Mouse (Mus musculus) liver, adult 2 months (tissue): ENCODE results near the gene Cpa2. TPM values are rescaled to one million over a fixed set of nuclear protein-coding genes. Genes with fewer than 3 reads are reported as not detected.
A peak's percentile ranks its signal among the peaks of the same experiment; 100 is the strongest.

Experiments
- DNase-seq: peaks from one replicate; pipeline ENCODE4 v3.0.0-alpha.2; 2011; ENCODE audit warnings: low read depth, low spot score; ENCODE audit errors: extremely low read depth
- H3K27ac ChIP-seq: fragments of 200-500 bp; replicated peaks from 2 replicates; pipeline ENCODE4 v1.5.1; 2012; ENCODE audit warnings: low read depth, mild to moderate bottlenecking, control low read depth, inconsistent platforms, low read length; ENCODE audit not compliant: insufficient read depth
- H3K27me3 ChIP-seq: fragments of 200-500 bp; 2 replicates; pipeline ENCODE4 v1.6.1; 2012; ENCODE audit warnings: mild to moderate bottlenecking, moderate library complexity, low read length, inconsistent platforms; ENCODE audit not compliant: control insufficient read depth, insufficient read depth
- H3K36me3 ChIP-seq: fragments of 200-500 bp; 2 replicates; pipeline ENCODE4 v1.6.1; 2012; ENCODE audit warnings: low read length, inconsistent platforms; ENCODE audit not compliant: control insufficient read depth, insufficient read depth
- H3K4me1 ChIP-seq: fragments of 200-500 bp; 2 replicates; pipeline ENCODE4 v1.6.1; 2011; ENCODE audit warnings: low read length; ENCODE audit not compliant: control insufficient read depth, insufficient read depth
- H3K4me3 ChIP-seq: fragments of 200-500 bp; 2 replicates; pipeline ENCODE4 v1.5.1; 2011; ENCODE audit warnings: low read depth, mild to moderate bottlenecking, control low read depth, low read length, moderate library complexity; ENCODE audit not compliant: insufficient read depth
- H3K79me2 ChIP-seq: fragments of 200-500 bp; 2 replicates; pipeline ENCODE4 v1.6.1; 2012; ENCODE audit warnings: inconsistent platforms, mild to moderate bottlenecking, low read length, moderate library complexity; ENCODE audit not compliant: control insufficient read depth, insufficient read depth
- H3K9ac ChIP-seq: fragments of 200-500 bp; 2 replicates; pipeline ENCODE4 v1.6.1; 2012; ENCODE audit warnings: low read depth, mild to moderate bottlenecking, control low read depth, inconsistent platforms, low read length
- CTCF ChIP-seq: fragments of 200-500 bp; IDR thresholded peaks from 2 replicates; pipeline ENCODE4 v1.5.1; 2011; ENCODE audit warnings: low read depth, low read length, control low read depth
- POLR2A ChIP-seq: fragments of 200-500 bp; IDR thresholded peaks from 2 replicates; pipeline ENCODE4 v1.6.1; 2011; ENCODE audit warnings: low read length, control low read depth; ENCODE audit not compliant: insufficient read depth; ENCODE audit errors: extremely low read depth
- WGBS: fragments of 180-500 bp; shearing (Covaris S2); methylation state at CpG from one replicate; pipeline ENCODE4 v1.1.7; 2018; 5-methylcytosine and 5-hydroxymethylcytosine counted together
- polyA plus RNA-seq: library from polyadenylated mRNA; depleted of rRNA; stranded (reverse); fragments of >200 nt; gene quantifications from 2 replicates; pipeline ENCODE4 v1.2.3, GENCODE M21; 2012; rRNA removed
- total RNA-seq: library from RNA; depleted of rRNA; stranded (reverse); fragments of >200 nt; gene quantifications from 2 replicates; pipeline ENCODE4 v1.2.3, GENCODE M21; 2014; rRNA removed

Cpa2 gene
- total RNA-seq, result 6.5 and 32.6 TPM in 2 replicates
- polyA plus RNA-seq, result 0.12 TPM in 1 of 2 replicates, not detected in the other

GRCm38 (mm10) chr6:30541009-30541799, at the start of gene Cpa2:
Gene Cpa2, plus strand, starts transcription at chr6:30541582.
- no peak within 1 kb of the TSS for H3K9ac ChIP-seq
- no peak for DNase-seq
- TF ChIP-seq CTCF (no peak), POLR2A (no peak)
- WGBS, result 61% methylated on average over 11 of the region's 11 CpGs
- H3K27me3 ChIP-seq, result no peaks in the 10 kb centered on the region
- no peaks in the 10 kb centered on the region for H3K79me2 ChIP-seq
- no peak within 1 kb of the TSS for H3K27ac ChIP-seq
- no peak within 1 kb of the TSS for H3K4me3 ChIP-seq
- no peaks in the 10 kb centered on the region for H3K4me1 ChIP-seq
- H3K36me3 ChIP-seq, result no peaks in the 10 kb centered on the region

- Histone ChIP-seq H3K4me3 (no peak overlapping the region), H3K36me3 (peaks cover 44% of the 10 kb centered on the region), H3K27ac (no peak overlapping the region), H3K4me1 (no peaks in the 10 kb centered on the region), H3K79me2 (no peaks in the 10 kb centered on the region), H3K27me3 (no peaks in the 10 kb centered on the region), H3K9ac (no peak overlapping the region)
- TF ChIP-seq CTCF, result no peak
- TF ChIP-seq POLR2A, result no peak
- peak; percentile 6 for DNase-seq
- WGBS, result 71% methylated on average over 3 of the region's 3 CpGs
These were observed 42.3 kb upstream of the Cpa2 start for GRCm38 (mm10) chr6:30499049-30499448.

- Histone ChIP-seq H3K4me1 (peaks cover 3% of the 10 kb centered on the region; the same call in 1 of the 2 replicates), H3K4me3 (peak overlapping the region; percentile 65), H3K9ac (peak overlapping the region; percentile 71), H3K27ac (peak overlapping the region; percentile 71; the same call in 1 of the 2 replicates), H3K27me3 (no peaks in the 10 kb centered on the region), H3K36me3 (peaks cover 10% of the 10 kb centered on the region; the same call in 1 of the 2 replicates), H3K79me2 (no peaks in the 10 kb centered on the region)
- no peak for DNase-seq
- no peak for TF ChIP-seq CTCF
- 5% methylated on average over 2 of the region's 2 CpGs for WGBS
These were observed 32.6 kb upstream of the Cpa2 start for GRCm38 (mm10) chr6:30508824-30509223.

- DNase-seq, result peak; percentile 83
- WGBS, result under 1% methylated on average over 37 of the region's 37 CpGs
- peak within 1 kb of the TSS; percentile 71 for H3K9ac ChIP-seq
- peak within 1 kb of the TSS; percentile 71 for H3K27ac ChIP-seq
- H3K4me1 ChIP-seq, result peaks cover 3% of the 10 kb centered on the region; the same call in 1 of the 2 replicates
- peak within 1 kb of the TSS; percentile 65 for H3K4me3 ChIP-seq
- no peaks in the 10 kb centered on the region for H3K27me3 ChIP-seq
- H3K79me2 ChIP-seq, result no peaks in the 10 kb centered on the region
- TF ChIP-seq POLR2A (peak; percentile 83), CTCF (no peak)
- H3K36me3 ChIP-seq, result peaks cover 8% of the 10 kb centered on the region; the same call in 1 of the 2 replicates
These were observed 31.8 kb upstream of the Cpa2 start, which contains the start of the genes Tmem209 and Ssmem1 for GRCm38 (mm10) chr6:30509265-30510239. Gene Tmem209, minus strand, starts transcription at chr6:30509783. Gene Ssmem1, plus strand, starts transcription at chr6:30509849.

GRCm38 (mm10) chr6:30510291-30510690, 31.1 kb upstream of the Cpa2 start:
- TF ChIP-seq POLR2A, result no peak
- no peak for TF ChIP-seq CTCF
- no peak overlapping the region for H3K9ac ChIP-seq
- no peak for DNase-seq
- H3K4me3 ChIP-seq, result no peak overlapping the region
- 79% methylated on average over 5 of the region's 5 CpGs for WGBS
- H3K4me1 ChIP-seq, result peaks cover 3% of the 10 kb centered on the region; the same call in 1 of the 2 replicates
- 0 out of 2 replicates have a peak overlapping the region, but pooled peaks have one; percentile 0 for H3K27ac ChIP-seq
- no peaks in the 10 kb centered on the region for H3K27me3 ChIP-seq
- peaks cover 4% of the 10 kb centered on the region; the same call in 1 of the 2 replicates for H3K36me3 ChIP-seq
- no peaks in the 10 kb centered on the region for H3K79me2 ChIP-seq
